In the genomic region with DNA sequence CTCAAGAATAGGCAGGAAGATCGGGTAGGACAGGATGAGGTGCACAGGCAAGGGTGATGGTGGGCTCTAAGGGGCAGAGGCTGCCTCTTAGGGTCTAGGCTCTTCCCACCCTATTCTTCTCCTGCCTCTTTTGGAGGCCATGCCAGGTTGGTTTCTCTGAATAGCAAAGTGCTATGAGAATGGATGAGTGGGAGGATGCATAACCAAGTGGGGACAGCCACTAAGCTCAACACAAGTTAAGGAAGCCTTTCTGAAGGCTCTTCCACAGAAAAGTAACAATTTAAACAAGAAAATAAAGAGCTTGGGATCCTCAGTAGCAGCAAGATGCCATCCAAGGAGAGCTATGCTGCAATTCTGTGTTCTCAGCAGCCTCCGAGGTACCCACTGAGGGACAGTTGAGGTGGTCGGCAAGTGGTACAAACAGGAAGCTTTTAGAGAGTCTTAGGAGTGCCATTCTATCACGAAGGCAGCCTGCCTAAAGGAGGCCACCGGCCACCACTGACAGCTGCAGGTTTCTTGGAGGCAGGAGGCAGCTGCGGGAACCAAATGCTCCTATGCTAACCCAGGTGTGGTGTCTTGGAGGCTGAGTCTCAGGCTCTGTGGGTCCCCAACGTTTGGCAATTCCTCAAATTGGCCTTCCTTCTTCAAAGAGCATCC, we compare ENCODE assay signal across 10 mouse cellular contexts. TPM values are rescaled to one million over a fixed set of nuclear protein-coding genes. Genes with fewer than 3 reads are reported as not detected.
DNase-seq lines count a peak whose midpoint lies in the region; ATAC-seq lines count a peak whose summit lies in the region.
"Had no signal": no experiment of that assay in that cellular context is flagged by ENCODE, and none has a peak within 500 bp of the region (broad histone marks: within the 10 kb centered on the region; RNA-seq: fewer than 3 reads in every experiment).

No protein-coding gene starts in this region.

- H3K4me1 ChIP-seq in kidney, embryonic 16.5 days (ENCODE audit: insufficient read depth, low read length), result peaks cover 24% of the 10 kb centered on the region; the same call in 1 of the 2 replicates
- H3K4me1 ChIP-seq in embryonic facial prominence, embryonic 15.5 days, result peaks cover 40% of the 10 kb centered on the region
- H3K4me1 ChIP-seq in limb, embryonic 11.5 days (ENCODE audit: control insufficient read depth, insufficient read depth, low read length), result peaks cover 16% of the 10 kb centered on the region
- H3K4me1 ChIP-seq in neural tube, embryonic 14.5 days (ENCODE audit: control insufficient read depth, insufficient read depth, low read length), result peaks cover 30% of the 10 kb centered on the region

- no peak for ATAC-seq in kidney, embryonic 16.5 days (ENCODE audit: low FRiP score, low TSS enrichment)
- no peak for ATAC-seq in embryonic facial prominence, embryonic 15.5 days (ENCODE audit: insufficient number of reproducible peaks, low FRiP score, low TSS enrichment, low read depth)
- no peak for ATAC-seq in limb, embryonic 11.5 days (ENCODE audit: insufficient number of reproducible peaks, low FRiP score, low TSS enrichment, low read depth)
- ATAC-seq in neural tube, embryonic 14.5 days (ENCODE audit: low read depth), result no peak

- no peaks in the 10 kb centered on the region for H3K9me3 ChIP-seq in kidney, embryonic 16.5 days (ENCODE audit: low read length)
- H3K9me3 ChIP-seq in embryonic facial prominence, embryonic 15.5 days (replicated peaks), result no peaks in the 10 kb centered on the region
- no peaks in the 10 kb centered on the region for H3K9me3 ChIP-seq in limb, embryonic 11.5 days (ENCODE audit: control insufficient read depth, low read length)
- no peaks in the 10 kb centered on the region for H3K9me3 ChIP-seq in neural tube, embryonic 14.5 days (ENCODE audit: control insufficient read depth, low read length)

- no peaks in the 10 kb centered on the region for H3K27me3 ChIP-seq in kidney, embryonic 16.5 days (ENCODE audit: insufficient read depth, low read length)
- no peaks in the 10 kb centered on the region for H3K27me3 ChIP-seq in embryonic facial prominence, embryonic 15.5 days
- H3K27me3 ChIP-seq in limb, embryonic 11.5 days (ENCODE audit: control insufficient read depth, insufficient read depth, low read length), result no peaks in the 10 kb centered on the region
- H3K27me3 ChIP-seq in neural tube, embryonic 14.5 days (ENCODE audit: control insufficient read depth, insufficient read depth, low read length), result no peaks in the 10 kb centered on the region

- H3K4me3 ChIP-seq in kidney, embryonic 16.5 days (ENCODE audit: low read length), result no peak overlapping the region
- H3K4me3 ChIP-seq in embryonic facial prominence, embryonic 15.5 days (replicated peaks), result peak overlapping the region; percentile 19; the same call in 1 of the 2 replicates
- no peak overlapping the region for H3K4me3 ChIP-seq in limb, embryonic 11.5 days (ENCODE audit: low read depth, low read length)
- no peak overlapping the region for H3K4me3 ChIP-seq in neural tube, embryonic 14.5 days (ENCODE audit: low read depth, low read length)

- H3K9ac ChIP-seq in kidney, embryonic 16.5 days (replicated peaks; ENCODE audit: low read length), result no peak overlapping the region
- H3K9ac ChIP-seq in embryonic facial prominence, embryonic 15.5 days, result no peak overlapping the region
- peak overlapping the region; percentile 32; the same call in 1 of the 2 replicates for H3K9ac ChIP-seq in limb, embryonic 11.5 days (ENCODE audit: low read length)
- no peak overlapping the region for H3K9ac ChIP-seq in neural tube, embryonic 14.5 days (replicated peaks; ENCODE audit: low read depth, low read length)

- 41% methylated on average over 7 of the region's 7 CpGs for WGBS in kidney, embryonic 16.5 days
- WGBS in embryonic facial prominence, embryonic 15.5 days, result 36% methylated on average over 7 of the region's 7 CpGs
- WGBS in limb, embryonic 11.5 days, result 39% methylated on average over 7 of the region's 7 CpGs
- WGBS in neural tube, embryonic 14.5 days, result 40% methylated on average over 7 of the region's 7 CpGs

- H3K4me2 ChIP-seq in kidney, embryonic 16.5 days (replicated peaks; ENCODE audit: low read depth, low read length), result no peak overlapping the region
- peak overlapping the region; percentile 38 for H3K4me2 ChIP-seq in embryonic facial prominence, embryonic 15.5 days (replicated peaks)
- H3K4me2 ChIP-seq in limb, embryonic 11.5 days (ENCODE audit: low read depth, severe bottlenecking), result peak overlapping the region; percentile 45; the same call in 1 of the 2 replicates
- H3K4me2 ChIP-seq in neural tube, embryonic 14.5 days (ENCODE audit: low read depth, low read length), result peak overlapping the region; percentile 48

- H3K27ac ChIP-seq in kidney, embryonic 16.5 days (ENCODE audit: low read length), result 0 out of 2 replicates have a peak overlapping the region, but pooled peaks have one; percentile 8
- no peak overlapping the region for H3K27ac ChIP-seq in embryonic facial prominence, embryonic 15.5 days (replicated peaks)
- H3K27ac ChIP-seq in limb, embryonic 11.5 days (replicated peaks; ENCODE audit: low read depth, low read length), result no peak overlapping the region; the same call in 1 of the 2 replicates
- peak overlapping the region; percentile 85 for H3K27ac ChIP-seq in neural tube, embryonic 14.5 days (ENCODE audit: low read depth, low read length)

- DNase-seq in kidney, postnatal 10 days, result no peak
- no peak for DNase-seq in limb, embryonic 11.5 days (ENCODE audit: low spot score)
- DNase-seq in ovary, adult 18-20 months (ENCODE audit: low spot score), result no peak
- no peak for DNase-seq in layer of hippocampus, postnatal 14 days (ENCODE audit: low spot score in 2 of 2)
- no peak for DNase-seq in layer of hippocampus, adult 8-10 months (ENCODE audit: low spot score in 2 of 2)
- DNase-seq: gastrocnemius, postnatal 14 days had no signal

- no peaks in the 10 kb centered on the region for H3K36me3 ChIP-seq in kidney, embryonic 16.5 days (ENCODE audit: insufficient read depth, low read length)
- H3K36me3 ChIP-seq in embryonic facial prominence, embryonic 15.5 days, result no peaks in the 10 kb centered on the region
- H3K36me3 ChIP-seq in limb, embryonic 11.5 days (ENCODE audit: control insufficient read depth, insufficient read depth, low read length), result no peaks in the 10 kb centered on the region
- H3K36me3 ChIP-seq in neural tube, embryonic 14.5 days (ENCODE audit: control insufficient read depth, insufficient read depth, low read length), result no peaks in the 10 kb centered on the region

RNA-seq across cellular contexts. Expression of a gene that starts 3.4 kb away (rescaled TPM):
- polyA plus RNA-seq in kidney, embryonic 16.5 days (2015; fragmentation: Nextera tagmentation; extraction: Ambion mirVana), result 15.5 and 15.7 TPM in 2 replicates
- 12.2 and 14.1 TPM in 2 replicates for polyA plus RNA-seq in embryonic facial prominence, embryonic 15.5 days (2015; fragmentation: Nextera tagmentation; extraction: Ambion mirVana)
- 13.8 and 14.3 TPM in 2 replicates for polyA plus RNA-seq in limb, embryonic 11.5 days (2014; fragmentation: Nextera tagmentation; extraction: Ambion mirVana)
- polyA plus RNA-seq in neural tube, embryonic 14.5 days (2014; fragmentation: Nextera tagmentation; extraction: Ambion mirVana), result 43.0 and 50.0 TPM in 2 replicates
- total RNA-seq in layer of hippocampus, postnatal 14 days (2021), result 100 to 1,000 TPM; 112 to 113 TPM
- total RNA-seq in layer of hippocampus, adult 8-10 months (2022), result 100 to 1,000 TPM; 165 to 192 (median 179) TPM

RNA-seq across cellular contexts. Expression of a gene that starts 36.4 kb away (rescaled TPM):
- 26.4 and 29.4 TPM in 2 replicates for polyA plus RNA-seq in kidney, embryonic 16.5 days (2015; fragmentation: Nextera tagmentation; extraction: Ambion mirVana)
- 9.2 and 9.9 TPM in 2 replicates for polyA plus RNA-seq in embryonic facial prominence, embryonic 15.5 days (2015; fragmentation: Nextera tagmentation; extraction: Ambion mirVana)
- polyA plus RNA-seq in limb, embryonic 11.5 days (2014; fragmentation: Nextera tagmentation; extraction: Ambion mirVana), result 4.3 and 4.4 TPM in 2 replicates
- 18.3 and 21.5 TPM in 2 replicates for polyA plus RNA-seq in neural tube, embryonic 14.5 days (2014; fragmentation: Nextera tagmentation; extraction: Ambion mirVana)
- total RNA-seq in layer of hippocampus, postnatal 14 days (2021), result 10 to 100 TPM; 26.2 to 30.0 TPM
- 10 to 100 TPM; 17.1 to 30.9 (median 20.7) TPM for total RNA-seq in layer of hippocampus, adult 8-10 months (2022)

RNA-seq across cellular contexts. Expression of a gene that starts 59.2 kb away (rescaled TPM):
- 39.8 and 43.8 TPM in 2 replicates for polyA plus RNA-seq in kidney, embryonic 16.5 days (2015; fragmentation: Nextera tagmentation; extraction: Ambion mirVana)
- 240 and 260 TPM in 2 replicates for polyA plus RNA-seq in embryonic facial prominence, embryonic 15.5 days (2015; fragmentation: Nextera tagmentation; extraction: Ambion mirVana)
- polyA plus RNA-seq in limb, embryonic 11.5 days (2014; fragmentation: Nextera tagmentation; extraction: Ambion mirVana), result 78.7 and 79.9 TPM in 2 replicates
- 9.1 and 32.5 TPM in 2 replicates for polyA plus RNA-seq in neural tube, embryonic 14.5 days (2014; fragmentation: Nextera tagmentation; extraction: Ambion mirVana)
- total RNA-seq in layer of hippocampus, postnatal 14 days (2021), result 10 to 100 TPM; 11.4 to 13.1 TPM
- 10 to 100 TPM; 10.3 to 13.7 (median 11.0) TPM for total RNA-seq in layer of hippocampus, adult 8-10 months (2022)
- total RNA-seq: neutrophil, adult 5-6 weeks had no signal

Comparison
In these comparisons a context has a peak if more than half of its experiments do, and no peak if none do; other contexts are left out.
1. H3K27ac ChIP-seq: peak in kidney, embryonic 16.5 days (single experiment) and neural tube, embryonic 14.5 days (single experiment); none in embryonic facial prominence, embryonic 15.5 days (single experiment) and limb, embryonic 11.5 days (single experiment).